Mouse (Mus musculus) layer of hippocampus, adult 8-10 months (tissue): ENCODE data around the gene Vrtn. TPM values are rescaled to one million over a fixed set of nuclear protein-coding genes. Genes with fewer than 3 reads are reported as not detected.

ENCODE experiments used
- DNase-seq, 2 experiments: peaks; one replicate each; pipeline ENCODE4 v3.0.0; 2022; ENCODE audit warnings: low spot score in 2 of 2
- total RNA-seq, 4 experiments: library from RNA; stranded (reverse); gene quantifications; 2 replicates each; pipeline ENCODE4 v1.2.4; 2022

Vrtn gene
- not detected for total RNA-seq

DNA sequence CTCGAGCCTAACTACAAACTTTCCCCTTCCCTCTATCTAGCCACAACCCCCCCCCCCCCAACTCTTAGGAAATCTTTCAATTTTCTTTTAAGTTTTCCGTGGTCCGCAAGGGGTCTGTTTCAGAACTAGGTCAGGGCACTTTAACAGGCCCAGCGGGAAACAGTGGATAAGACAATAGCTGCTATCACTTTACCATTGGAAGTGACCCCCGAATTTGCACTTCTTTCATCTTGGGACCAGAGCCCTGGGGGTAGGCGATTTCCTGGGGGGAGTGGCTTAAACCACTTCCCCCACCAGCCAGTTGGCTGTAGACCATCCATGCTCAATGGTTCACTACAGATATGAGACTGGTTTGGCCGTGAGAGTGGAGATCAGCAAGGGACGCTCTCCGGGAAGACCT is at the start of gene Vrtn:
Vrtn (plus strand) TSS at position 366 of the 400 bp plus-strand sequence.
- DNase-seq, result no peak

DNA sequence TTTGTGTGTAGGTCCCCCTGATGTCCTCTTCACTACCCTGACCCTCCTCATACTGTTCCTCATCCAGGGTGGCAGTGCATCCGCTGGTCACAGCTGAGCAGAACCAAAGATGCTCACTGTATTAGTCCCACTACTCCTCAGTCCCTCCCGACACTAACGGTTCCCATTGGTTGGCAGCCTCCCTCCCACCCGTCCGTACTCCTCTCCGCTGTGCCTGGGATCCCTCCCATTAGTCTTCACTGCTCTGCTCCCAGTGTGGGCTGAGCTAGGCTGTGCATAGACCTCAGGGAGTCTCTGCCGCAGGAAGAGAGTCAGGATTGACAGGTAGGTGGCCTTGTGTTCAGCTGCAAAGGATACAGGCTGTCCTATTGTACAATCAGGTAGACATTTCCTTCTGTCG is 42.5 kb upstream of the Vrtn start:
- no peak for DNase-seq

DNA sequence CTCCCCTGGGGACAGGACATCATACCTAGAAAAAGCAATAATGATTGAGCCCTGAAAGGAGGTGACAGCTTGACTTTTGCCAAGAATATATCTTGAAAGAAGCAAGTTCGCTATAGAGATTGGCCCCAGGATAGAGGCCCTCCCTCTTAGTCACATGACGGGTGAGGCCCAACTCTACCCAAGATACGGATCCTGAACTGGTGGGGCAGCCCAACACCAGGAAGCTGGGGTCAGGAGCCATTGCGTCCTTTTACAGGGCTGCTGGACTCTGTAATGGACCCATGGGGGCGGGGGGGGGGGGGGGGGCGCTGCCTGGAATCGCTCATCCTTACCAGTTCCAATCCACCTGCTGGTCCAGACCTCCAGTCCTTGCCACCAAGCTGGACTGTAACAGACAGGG is 36.8 kb upstream of the Vrtn start:
- no peak for DNase-seq

DNA sequence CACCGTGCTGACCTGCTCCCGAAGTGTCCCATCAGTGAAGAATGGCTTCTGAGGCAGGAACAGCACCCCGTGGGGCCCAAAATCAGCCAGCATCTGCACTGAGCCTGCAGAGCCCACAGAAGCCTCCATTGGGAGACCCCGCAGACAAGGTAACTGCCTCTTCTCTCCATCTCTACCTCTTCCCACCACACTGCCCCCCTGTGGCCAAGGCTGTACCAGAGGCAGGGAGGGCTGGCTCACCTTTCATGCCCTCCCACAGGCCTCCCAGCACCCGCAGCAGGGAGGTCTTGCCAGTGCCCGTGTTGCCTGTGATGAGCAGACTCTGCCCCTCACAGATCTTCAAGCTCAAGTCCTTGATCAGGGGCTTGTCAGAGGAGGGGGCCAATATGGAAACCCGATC is 35.0 kb upstream of the Vrtn start:
- DNase-seq, result no peak

DNA sequence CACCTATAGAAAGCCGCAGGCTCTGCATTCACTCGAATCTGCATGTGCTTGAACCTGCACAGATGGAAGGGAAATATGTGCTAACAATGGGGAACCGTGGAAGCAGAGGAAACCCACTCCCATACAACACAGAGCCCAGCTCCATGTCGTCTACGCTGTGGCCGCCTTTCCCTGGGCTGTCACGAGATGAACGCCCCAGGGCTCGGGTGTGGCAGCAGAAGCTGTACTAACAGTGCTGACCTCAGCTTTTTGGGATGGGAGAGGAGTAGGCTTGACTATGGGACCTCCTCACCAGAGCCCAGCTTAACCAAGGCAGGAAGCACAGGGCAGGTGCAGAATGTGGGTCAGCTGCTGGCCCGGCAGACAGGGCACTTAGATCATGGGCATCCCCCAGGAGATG is 29.1 kb upstream of the Vrtn start:
- no peak for DNase-seq

DNA sequence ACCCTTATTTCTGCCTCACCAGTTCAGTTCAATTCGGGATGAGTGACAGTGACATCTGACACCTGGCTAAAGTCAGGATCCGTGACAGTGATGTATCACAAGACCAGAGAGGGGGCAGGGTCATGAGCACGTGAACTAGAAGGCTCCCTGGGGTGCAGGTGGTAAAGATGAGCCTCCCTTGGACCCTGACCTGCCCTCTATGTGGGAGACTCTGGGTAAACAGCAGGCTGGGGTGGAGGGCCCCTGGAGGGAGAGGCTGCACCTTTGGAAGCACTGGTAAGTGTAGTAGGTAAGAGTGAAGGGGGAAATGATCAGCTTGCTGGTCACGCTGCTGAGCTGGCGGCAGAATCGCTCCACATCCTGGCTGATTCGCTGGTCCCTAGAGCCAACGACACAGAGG is 28.3 kb upstream of the Vrtn start:
- no peak for DNase-seq

DNA sequence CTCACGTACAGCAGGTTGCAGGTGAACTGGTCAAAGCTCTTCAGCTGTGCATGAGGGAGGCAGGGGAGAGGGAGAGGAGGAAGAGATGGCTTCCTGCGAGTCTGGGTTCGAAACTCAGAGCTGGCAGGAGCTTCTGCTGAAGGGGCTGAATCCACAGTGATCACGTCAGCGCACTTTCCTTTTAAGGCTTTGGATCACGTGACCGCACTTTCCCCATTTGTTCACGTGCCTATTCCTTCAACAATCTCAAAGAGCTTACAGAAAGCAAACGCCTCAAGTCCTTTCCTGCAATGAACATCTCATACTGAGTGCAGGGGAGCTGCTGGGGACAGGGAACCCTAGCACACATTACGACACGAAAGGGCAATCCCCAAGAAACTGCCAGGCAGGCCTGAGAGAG is 26.8 kb upstream of the Vrtn start:
- DNase-seq, result no peak

DNA sequence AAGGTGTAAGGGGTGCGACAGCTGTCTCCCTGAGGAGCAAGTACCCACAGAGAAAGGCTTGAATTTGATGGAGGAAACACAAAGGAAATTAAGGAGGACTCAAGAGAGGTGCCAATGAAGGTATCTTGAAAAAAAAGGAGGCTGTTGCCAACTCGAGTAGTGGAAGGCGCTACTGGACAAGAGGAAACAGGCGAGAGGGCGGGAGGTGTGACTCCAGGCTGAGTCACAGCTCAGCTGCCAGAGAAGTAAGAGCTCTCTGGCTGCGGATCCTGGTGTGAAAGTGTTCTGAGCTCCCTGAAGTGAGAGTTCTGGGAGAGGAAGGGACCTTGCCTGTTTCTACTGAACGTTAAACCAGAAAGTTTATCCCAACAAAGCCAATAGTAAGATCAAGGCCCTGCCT is 26.3 kb upstream of the Vrtn start:
- no peak for DNase-seq

DNA sequence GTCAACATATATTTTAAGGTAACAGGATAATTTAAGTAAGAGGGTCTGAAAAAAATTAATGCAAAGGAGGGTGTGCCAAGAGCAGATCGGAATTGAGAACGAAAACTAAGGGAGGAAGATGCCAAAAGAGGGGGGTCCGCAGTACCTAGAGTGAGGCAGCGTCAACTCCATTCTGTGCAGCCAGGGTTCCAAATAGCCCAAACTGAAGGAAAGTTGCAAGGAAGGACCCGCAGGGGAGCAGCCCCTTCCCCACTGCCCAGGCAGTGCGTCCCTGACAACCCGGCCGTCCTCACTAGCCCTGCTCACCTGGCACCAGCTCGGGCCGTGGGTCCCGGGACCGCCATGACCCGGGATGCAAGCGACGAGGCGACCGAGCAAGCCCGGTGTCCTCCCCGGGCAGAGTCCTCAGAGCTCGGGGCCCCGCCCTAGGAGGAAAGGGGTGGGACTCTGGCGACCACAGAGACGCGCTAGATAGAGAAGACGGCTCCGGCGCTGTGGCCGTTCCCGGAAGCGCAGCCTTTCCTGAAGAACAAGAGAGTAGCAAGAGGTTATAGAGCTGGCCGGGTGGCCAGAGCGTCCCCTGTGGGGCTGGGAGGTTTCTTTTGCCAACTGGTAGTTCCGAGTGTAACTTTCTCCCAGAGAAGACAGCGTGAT is 23.7 kb upstream of the Vrtn start, which contains the start of gene Abcd4:
Abcd4 (minus strand) TSS at position 437 of the 654 bp plus-strand sequence.
- peak; percentile 90 to 92 for DNase-seq

DNA sequence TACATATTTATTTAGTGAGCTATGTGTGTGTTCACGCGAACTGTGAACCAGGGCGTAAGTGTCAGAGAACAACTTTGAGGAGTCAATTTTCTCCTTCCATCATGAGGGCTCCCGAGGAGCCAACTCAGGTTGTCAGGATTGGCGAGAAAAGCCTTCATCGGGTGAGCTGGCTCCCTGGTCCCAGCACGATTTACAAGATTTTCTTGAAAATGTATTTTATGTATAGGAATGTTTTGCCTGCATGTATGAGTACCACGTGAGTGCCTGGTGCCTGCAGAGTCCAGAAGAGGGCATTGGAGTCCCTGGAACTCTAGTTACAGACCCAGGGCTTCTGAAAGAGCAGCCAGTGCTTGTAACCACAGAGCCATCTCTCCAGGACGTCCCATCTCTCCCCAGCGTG is 23.2 kb upstream of the Vrtn start:
- DNase-seq, result no peak

DNA sequence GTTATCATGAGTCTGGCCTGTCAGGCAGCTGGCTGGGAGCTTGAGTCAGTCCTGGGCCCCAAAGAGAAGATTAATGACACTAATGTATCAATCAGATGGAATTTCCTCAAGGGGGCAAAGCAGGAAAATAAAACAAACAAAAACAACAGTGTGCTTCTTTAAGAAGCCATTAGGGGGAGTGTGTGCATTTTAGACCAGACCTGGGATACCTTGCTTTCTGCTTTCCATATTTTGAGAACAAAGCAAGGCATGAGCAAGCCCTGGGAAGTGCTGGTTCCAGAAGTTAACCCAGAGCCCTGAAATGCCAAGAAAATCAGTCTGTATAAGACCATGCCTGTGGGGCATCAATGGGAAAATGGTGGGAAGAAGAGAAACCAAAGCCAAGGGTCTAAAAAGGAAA is 19.8 kb upstream of the Vrtn start:
- DNase-seq, result no peak

DNA sequence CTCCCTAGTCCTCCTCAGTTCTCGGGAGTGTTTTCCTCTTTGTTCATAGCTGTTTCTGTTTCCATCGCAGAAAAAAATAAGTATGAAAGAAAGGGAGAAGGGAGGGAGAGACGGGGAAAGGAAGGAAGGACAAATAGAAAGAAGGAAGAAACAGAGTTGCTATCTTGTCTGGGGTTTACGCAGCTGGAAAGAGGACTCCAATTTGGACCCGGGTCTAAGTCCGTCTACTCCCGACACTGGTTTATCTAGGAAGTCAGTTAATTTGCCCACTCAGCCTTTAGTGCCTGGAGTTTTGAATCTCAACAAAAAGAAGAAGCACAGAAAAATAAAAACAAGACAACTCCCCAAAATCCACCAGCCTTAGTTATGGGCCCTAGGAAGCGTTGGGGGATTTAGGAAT is 16.2 kb upstream of the Vrtn start:
- no peak for DNase-seq

DNA sequence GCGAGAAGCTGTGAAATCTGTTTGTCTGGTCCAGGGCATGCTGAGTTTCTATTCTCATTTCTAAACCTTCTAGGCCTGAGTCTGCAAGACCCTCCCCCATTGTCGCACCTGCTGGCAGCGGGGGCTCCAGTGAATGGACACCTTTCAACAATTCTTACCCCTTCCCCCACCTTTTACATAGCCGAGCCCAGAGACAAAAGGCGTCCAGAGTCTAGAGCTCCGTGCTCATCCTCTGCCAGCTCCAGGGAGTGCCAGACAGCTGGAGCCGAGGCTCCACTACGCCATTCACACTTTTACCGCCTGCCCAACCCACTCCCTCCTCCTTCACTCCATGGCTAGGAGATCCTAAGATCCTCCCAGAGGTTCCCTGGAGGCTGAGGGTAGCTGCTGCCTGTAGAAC is 15.7 kb upstream of the Vrtn start:
- no peak for DNase-seq

DNA sequence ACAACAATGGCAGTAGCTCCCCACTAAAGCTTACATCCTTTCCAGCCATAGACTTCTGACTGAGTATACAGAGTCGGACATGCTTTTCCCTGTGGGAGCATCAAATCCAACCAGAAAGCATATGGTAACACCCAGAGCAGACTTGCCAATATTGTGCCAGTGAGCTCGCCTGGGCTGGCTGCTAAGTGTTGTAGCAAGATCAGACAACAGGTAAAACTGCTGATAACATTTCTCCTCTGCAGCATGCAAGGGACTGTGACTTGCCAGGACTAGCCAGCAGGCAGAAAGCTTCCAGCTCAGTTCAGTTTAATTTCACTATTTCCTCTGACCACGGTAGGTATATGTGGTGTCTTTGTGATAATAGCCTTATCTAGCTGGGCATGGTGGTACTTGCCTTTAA is 9.0 kb upstream of the Vrtn start:
- DNase-seq, result no peak

DNA sequence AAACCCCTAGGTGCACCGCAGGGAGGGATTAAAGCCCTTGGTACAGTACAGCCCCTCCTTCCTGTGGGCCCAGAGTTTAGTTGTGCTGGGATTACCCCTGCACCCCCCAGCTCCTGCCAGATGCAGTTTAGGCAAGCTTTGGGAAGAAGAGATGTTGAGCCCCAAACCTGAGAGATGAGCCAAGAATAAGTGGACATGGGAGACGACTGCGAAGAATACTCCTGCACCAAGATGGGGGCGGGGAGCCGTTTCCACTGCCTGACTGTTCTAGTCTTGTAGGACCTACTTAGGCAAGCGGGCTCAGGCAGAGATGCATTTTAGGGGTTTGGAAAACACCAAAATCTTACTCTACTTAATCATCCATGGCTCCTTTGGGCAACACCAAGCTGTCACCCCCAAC is 566 bp upstream of the Vrtn start:
- no peak for DNase-seq

DNA sequence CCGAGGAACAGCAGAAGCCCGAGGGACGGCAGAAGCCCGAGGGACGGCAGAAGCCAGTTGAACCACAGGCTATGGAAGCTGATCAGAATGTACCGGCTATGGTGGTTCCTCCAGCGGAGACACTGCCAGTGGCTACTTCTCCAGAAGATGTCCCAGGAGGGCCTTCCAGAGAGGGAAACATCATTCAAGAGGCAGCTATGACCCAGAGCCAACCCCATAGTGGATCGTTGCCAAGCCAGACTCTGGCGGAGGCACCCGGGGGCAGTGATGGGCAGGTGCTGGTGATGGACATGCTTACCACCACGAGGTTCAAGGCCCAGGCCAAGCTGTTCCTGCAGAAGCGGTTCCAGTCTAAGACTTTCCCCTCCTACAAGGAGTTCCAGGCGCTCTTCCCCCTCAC is 9.4 kb downstream of the Vrtn start:
- DNase-seq, result no peak

DNA sequence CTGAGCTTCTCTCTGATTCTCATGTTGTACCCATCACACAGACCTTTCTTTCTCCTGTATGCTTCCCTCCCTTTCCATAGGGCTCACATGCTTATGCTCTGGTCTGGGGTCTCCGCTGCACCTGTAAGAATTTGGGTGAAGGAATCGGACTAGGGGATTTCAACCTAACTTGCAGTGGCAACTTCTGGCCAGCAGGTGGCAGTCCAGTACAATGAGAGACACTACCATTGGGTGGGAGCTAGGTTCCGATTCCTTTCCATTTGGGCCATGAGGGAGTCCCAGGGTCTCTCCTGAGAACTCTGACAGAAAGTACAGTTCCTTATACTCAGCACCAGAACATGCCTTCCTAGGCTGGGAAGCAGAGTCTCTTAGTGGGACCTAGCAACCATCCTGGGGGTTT is 13.1 kb downstream of the Vrtn start:
- peak; percentile 13 to 47 for DNase-seq

DNA sequence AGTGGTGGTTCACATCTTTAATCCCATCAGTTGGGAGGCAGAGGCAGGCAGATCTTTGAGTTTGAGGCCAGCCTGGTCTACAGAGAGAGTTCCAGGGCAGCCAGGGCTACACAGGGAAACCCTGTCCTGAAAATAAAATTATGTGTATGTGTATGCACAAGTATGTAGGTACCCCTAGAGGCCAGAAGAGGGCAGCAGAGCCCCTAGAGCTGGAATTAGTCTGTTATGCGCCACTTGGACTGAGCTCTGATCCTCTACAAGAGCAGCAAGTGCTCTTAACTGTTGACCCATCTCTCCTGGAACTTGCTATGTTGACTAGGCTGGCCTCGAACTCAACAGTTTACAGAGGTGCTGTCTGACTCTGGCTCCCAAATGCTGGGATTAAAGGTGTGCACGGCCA is 29.7 kb downstream of the Vrtn start:
- no peak for DNase-seq

DNA sequence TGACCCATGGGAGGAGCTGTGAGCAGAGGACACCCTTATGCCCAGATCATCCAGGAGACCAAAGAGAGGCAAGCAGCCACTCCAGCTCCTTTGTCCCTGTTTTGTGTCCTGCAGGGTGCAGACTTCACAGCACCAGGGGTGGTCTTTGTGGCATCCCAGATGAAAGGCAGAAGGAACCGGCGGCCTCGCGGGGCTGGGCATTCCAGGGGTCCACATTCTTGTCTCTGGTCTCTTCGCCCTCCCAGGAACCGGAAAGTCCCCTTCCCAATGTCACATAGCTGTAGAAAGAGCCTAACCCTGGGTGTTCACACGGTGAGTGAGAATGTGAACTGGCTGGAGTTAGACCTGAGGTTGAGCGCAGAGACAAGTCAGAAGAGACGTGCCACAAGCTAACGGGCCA is 30.8 kb downstream of the Vrtn start:
- DNase-seq, result no peak

DNA sequence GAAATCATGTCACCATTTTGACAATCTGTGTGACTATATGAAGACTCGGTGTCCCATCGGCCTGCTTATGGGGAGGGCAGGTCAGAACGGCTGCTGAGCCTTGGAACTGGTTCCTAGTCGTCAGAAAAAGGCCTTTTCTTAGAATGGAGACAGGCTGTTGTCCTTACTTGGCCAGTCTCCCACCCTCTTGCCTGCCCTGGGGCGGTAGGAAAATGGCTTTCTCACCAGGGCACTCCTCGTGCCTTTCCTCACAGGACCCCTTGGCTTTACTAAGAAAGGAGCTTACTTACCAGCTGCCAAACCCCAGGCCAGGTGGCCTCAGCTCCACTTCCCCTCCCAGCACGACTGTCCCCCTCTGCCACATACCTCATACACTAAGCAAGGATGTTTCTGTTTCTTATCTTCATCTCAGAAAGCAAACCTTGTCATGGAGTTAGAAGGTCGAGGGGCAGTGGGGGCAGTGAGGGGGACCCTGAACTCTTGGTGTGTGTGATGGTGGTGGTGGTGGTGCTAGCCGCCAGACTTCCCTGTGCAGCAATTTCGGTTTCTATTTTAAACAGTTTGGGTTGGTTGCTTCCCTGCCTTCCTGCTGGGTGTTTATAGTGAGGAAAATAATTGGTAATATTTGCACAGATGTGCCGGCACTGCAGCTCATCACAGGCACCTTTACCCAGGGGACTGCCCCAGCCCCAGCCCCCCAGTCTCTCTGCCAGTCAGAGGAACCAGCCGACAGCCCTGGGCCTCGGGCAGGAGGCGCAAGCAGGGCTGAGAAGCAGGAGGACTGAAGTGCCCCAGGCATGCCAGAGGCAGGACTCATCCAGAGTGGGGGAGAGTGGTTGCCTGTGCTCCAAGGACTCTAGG is 34.1 kb downstream of the Vrtn start:
- DNase-seq, result no peak

DNA sequence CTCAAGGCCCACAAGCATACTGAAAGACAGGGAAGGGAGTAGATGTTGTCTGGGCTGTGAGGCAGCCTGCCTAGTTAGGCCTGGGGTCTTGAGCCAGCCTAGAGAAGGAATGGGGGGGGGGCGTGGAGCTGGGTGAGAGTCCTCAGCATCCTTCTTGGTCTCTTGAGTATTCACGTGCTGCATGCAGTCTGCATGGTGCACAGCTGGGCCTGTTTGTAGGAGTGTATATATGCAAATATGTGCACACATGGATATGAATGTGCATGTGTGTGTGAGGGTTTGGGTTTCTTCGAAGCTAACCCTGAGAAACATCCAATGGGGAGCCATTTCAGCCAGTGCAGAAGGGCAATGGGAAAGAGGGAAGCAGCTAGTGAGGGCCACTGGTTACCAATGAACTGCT is 35.2 kb downstream of the Vrtn start:
- no peak for DNase-seq

DNA sequence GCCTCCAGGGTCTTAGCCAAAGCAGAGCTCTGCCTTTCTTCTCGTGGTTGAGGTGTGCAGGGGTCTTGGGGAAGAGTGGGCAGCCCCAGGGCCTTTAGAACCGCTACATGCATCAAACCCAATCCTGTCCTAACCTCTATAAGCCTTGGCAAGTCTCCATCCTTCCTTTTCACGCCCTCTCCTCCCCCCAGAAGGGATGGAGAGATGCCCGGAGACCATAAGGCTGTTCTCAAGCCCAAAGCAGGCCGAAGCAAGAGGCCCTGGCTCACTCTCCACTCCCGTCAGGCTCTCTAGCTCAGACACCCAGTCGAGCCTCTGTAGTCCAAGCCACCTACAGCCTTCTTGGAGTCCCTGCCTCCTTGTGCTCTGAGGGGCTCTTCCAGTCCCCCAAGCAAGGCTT is 43.8 kb downstream of the Vrtn start:
- no peak for DNase-seq

DNA sequence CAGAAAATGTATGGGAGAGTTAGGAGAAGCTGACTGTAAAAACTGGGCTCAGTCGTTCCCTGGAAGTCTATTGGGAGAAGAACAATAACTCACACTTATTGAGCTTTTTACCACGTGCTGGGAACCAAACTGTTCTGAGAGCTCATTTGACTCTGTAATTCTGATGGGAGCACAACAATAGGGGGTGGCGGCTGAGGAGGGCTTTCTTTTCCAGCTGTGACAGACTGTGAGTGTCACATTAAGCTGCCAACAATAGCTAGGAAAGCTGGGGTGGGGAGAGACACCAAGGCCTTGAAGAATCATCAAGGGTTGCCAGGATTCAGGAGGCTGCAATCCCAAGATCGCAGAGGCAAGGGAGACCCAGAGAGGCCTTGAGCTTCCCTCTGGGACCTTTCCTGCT is 45.4 kb downstream of the Vrtn start:
- DNase-seq, result no peak
